Mouse (Mus musculus): ENCODE results near the gene Ric1.

DNA sequence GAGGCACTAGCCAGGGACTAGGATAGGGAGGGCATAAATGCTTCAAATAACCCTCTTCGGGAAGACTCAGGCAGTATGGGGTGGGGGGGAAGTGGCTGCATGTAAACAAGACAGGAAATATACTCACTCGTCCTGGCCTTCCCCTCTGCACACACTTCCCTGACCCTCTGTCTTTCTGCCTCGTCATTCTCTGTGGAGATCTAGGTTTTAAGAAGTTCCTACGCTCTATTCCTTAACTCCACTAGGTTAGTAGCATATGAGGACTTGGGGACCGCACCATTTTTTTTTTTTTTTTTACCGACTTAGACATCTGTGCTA lies 34.0 kb upstream of the Ric1 start:
- TF ChIP-seq CTCF (IDR thresholded peaks at IDR 0.05), result no peak
- TF ChIP-seq POLR2A (IDR thresholded peaks at IDR 0.05; ENCODE audit: insufficient read depth, low read depth, low read length), result no peak

Measured in heart, adult 2 months (tissue).